Mouse (Mus musculus): Measurements from ENCODE around the gene Olfr961. TPM values are rescaled to one million over a fixed set of nuclear protein-coding genes. Genes with fewer than 3 reads are reported as not detected.

The Olfr961 gene
- polyA plus RNA-seq (2015; fragmentation: Nextera tagmentation; extraction: Ambion mirVana), result not detected in 2 replicates

DNA sequence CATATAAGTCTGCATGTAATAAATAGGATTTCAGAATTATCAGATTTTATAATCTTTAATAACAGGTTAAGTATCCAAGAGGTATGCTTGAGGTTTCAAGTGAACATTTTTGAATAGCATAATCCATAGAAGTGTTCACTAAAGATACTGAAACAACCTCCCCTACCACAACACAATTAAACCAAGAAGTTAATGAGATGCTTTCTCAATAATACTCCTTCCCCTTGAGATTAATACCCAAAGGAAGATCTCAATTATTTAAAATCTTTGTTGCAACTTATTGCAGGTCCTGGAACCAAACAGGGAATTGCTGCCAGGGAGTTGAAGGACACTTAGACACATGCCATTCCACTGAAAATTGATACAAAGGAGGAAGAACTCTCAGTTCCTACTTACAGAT is at the start of gene Olfr961:
Gene Olfr961 (plus strand): TSS at position 301 of the 400 bp plus-strand sequence.

DNA sequence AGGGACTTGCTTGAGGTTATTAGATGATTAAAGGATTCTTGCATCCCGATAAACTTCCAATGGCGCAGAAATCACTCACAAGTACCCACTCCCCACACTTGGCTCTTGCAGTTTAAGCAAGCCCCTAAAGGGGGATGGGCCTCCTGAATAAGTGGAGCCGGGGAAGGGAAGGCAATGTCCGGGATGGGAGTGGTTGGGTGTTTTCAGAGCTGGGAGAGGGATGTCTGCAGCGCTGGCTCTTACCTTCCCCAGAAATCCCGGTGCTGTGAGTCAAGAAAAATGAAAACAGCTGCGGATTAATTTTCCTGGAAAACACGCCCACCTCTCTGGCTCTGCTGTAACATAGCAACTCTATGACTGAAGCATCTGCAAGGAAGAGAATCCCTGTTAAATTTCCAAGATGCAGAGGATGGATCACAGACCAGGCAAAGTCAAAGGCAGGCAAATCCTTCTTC is 40.9 kb upstream of the Olfr961 start, which contains the start of gene AW551984:
Gene AW551984 (minus strand): TSS at position 405 of the 455 bp plus-strand sequence.

GRCm38 (mm10) chr9:39610355-39610754 is 34.5 kb upstream of the Olfr961 start, which contains the start of gene Olfr148:
Gene Olfr148, plus strand, starts transcription at chr9:39610655.

DNA sequence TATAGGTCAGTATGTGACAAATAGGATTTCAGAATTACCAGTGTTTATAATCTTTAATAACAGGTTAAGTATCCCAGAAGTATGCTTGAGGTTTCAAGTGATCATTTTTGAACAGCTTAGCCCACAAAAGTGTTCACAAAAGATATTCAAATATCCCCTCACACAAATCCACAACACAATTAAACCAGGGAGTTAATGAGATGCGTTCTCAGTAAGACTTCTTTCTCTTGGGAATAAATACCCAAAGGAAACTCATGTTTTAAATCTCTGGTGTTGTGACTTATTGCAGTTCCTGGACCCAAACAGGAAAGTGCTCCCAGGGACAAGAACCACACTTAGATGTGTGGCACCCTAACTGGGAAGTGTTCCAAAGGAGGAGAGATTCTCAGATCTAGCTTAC is 23.8 kb upstream of the Olfr961 start, which contains the start of gene Olfr960:
Gene Olfr960 (plus strand): TSS at position 301 of the 400 bp plus-strand sequence.

DNA sequence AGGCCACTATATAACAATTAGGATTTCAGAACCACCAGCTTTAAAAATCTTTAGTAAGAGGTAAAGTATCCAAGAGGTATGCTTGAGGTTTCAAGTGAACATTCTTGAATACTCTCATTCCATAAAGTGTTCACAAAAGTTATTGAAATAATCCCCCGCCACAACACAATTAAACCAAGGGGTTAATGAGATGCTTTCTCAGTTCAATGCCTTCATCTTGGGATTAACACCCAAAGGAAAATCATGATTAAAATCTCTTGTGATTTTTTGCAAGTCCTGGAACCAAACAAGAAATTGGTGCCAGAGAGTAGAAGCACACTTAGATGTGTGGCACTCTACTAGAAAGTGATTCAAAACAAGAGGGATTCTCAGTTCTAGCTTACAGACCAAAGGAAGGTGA is 22.0 kb downstream of the Olfr961 start, which contains the start of gene Olfr963:
Gene Olfr963 (plus strand): TSS at position 301 of the 400 bp plus-strand sequence.

Other genes with a start within 250 kb of the Olfr961 start
- not detected in 2 replicates for gene Olfr952, start 217.9 kb upstream of the Olfr961 start, polyA plus RNA-seq (2015; fragmentation: Nextera tagmentation; extraction: Ambion mirVana)
- gene Olfr954, start 188.4 kb upstream of the Olfr961 start, polyA plus RNA-seq (2015; fragmentation: Nextera tagmentation; extraction: Ambion mirVana), result not detected in 2 replicates
- not detected in 2 replicates for gene Olfr955, start 173.1 kb upstream of the Olfr961 start, polyA plus RNA-seq (2015; fragmentation: Nextera tagmentation; extraction: Ambion mirVana)
- gene Olfr44, start 151.1 kb upstream of the Olfr961 start, polyA plus RNA-seq (2015; fragmentation: Nextera tagmentation; extraction: Ambion mirVana), result not detected in 2 replicates
- gene Olfr957, start 129.3 kb upstream of the Olfr961 start, polyA plus RNA-seq (2015; fragmentation: Nextera tagmentation; extraction: Ambion mirVana), result not detected in 2 replicates
- not detected in 2 replicates for gene Olfr958, start 91.0 kb upstream of the Olfr961 start, polyA plus RNA-seq (2015; fragmentation: Nextera tagmentation; extraction: Ambion mirVana)
- not detected in 2 replicates for gene Olfr959, start 69.5 kb upstream of the Olfr961 start, polyA plus RNA-seq (2015; fragmentation: Nextera tagmentation; extraction: Ambion mirVana)
- gene AW551984, start 40.7 kb upstream of the Olfr961 start, polyA plus RNA-seq (2015; fragmentation: Nextera tagmentation; extraction: Ambion mirVana), result 16.3 and 17.9 TPM in 2 replicates
- not detected in 2 replicates for gene Olfr148, start 34.4 kb upstream of the Olfr961 start, polyA plus RNA-seq (2015; fragmentation: Nextera tagmentation; extraction: Ambion mirVana)
- gene Olfr960, start 23.7 kb upstream of the Olfr961 start, polyA plus RNA-seq (2015; fragmentation: Nextera tagmentation; extraction: Ambion mirVana), result not detected in 2 replicates
- gene Olfr963, start 22.1 kb downstream of the Olfr961 start, polyA plus RNA-seq (2015; fragmentation: Nextera tagmentation; extraction: Ambion mirVana), result not detected in 2 replicates
- not detected in 2 replicates for gene Olfr149, start 62.0 kb downstream of the Olfr961 start, polyA plus RNA-seq (2015; fragmentation: Nextera tagmentation; extraction: Ambion mirVana)
- gene Olfr965, start 66.3 kb downstream of the Olfr961 start, polyA plus RNA-seq (2015; fragmentation: Nextera tagmentation; extraction: Ambion mirVana), result not detected in 2 replicates
- not detected in 2 replicates for gene Olfr150, start 85.9 kb downstream of the Olfr961 start, polyA plus RNA-seq (2015; fragmentation: Nextera tagmentation; extraction: Ambion mirVana)
- not detected in 2 replicates for gene Olfr967, start 101.2 kb downstream of the Olfr961 start, polyA plus RNA-seq (2015; fragmentation: Nextera tagmentation; extraction: Ambion mirVana)
- not detected in 2 replicates for gene Olfr968, start 138.2 kb downstream of the Olfr961 start, polyA plus RNA-seq (2015; fragmentation: Nextera tagmentation; extraction: Ambion mirVana)
- not detected in 2 replicates for gene Olfr969, start 145.9 kb downstream of the Olfr961 start, polyA plus RNA-seq (2015; fragmentation: Nextera tagmentation; extraction: Ambion mirVana)
- gene Olfr970, start 163.8 kb downstream of the Olfr961 start, polyA plus RNA-seq (2015; fragmentation: Nextera tagmentation; extraction: Ambion mirVana), result not detected in 2 replicates
- gene Olfr971, start 191.8 kb downstream of the Olfr961 start, polyA plus RNA-seq (2015; fragmentation: Nextera tagmentation; extraction: Ambion mirVana), result not detected in 2 replicates
- not detected in 2 replicates for gene Olfr972, start 221.3 kb downstream of the Olfr961 start, polyA plus RNA-seq (2015; fragmentation: Nextera tagmentation; extraction: Ambion mirVana)